Mouse (Mus musculus): ENCODE results near the gene Spin4. TPM values are rescaled to one million over a fixed set of nuclear protein-coding genes. Genes with fewer than 3 reads are reported as not detected.
A peak's percentile ranks its signal among the peaks of the same experiment; 100 is the strongest.

Spin4 gene
- total RNA-seq (2017): 0.55 TPM in 1 of 2 replicates, not detected in the other

- peak; percentile 88 for ATAC-seq (replicated peaks; ENCODE audit: low read depth, poor library complexity, severe bottlenecking)
These were observed at the start of gene Spin4 for GRCm38 (mm10) chrX:95026361-95026892. Gene Spin4 (minus strand): TSS chrX:95026682.

GRCm38 (mm10) chrX:95027907-95028306, 1.4 kb upstream of the Spin4 start:
- ATAC-seq (replicated peaks; ENCODE audit: low read depth, poor library complexity, severe bottlenecking): no peak

GRCm38 (mm10) chrX:95025779-95026360, 612 bp downstream of the Spin4 start:
- ATAC-seq (replicated peaks; ENCODE audit: low read depth, poor library complexity, severe bottlenecking): peak; percentile 43

- ATAC-seq (replicated peaks; ENCODE audit: low read depth, poor library complexity, severe bottlenecking): peak; percentile 71; the same call in 1 of the 2 replicates
These were observed 14.4 kb downstream of the Spin4 start for GRCm38 (mm10) chrX:95012033-95012432.

- ATAC-seq (replicated peaks; ENCODE audit: low read depth, poor library complexity, severe bottlenecking): no peak
These were observed 27.6 kb downstream of the Spin4 start for GRCm38 (mm10) chrX:94998845-94999244.

- ATAC-seq (replicated peaks; ENCODE audit: low read depth, poor library complexity, severe bottlenecking): no peak
These were observed 32.4 kb downstream of the Spin4 start for GRCm38 (mm10) chrX:94994113-94994512.

GRCm38 (mm10) chrX:94990903-94991302, 35.6 kb downstream of the Spin4 start:
- 0 out of 2 replicates have a peak, but pooled peaks have one; percentile 42 for ATAC-seq (replicated peaks; ENCODE audit: low read depth, poor library complexity, severe bottlenecking)

- peak; percentile 94 for ATAC-seq (replicated peaks; ENCODE audit: low read depth, poor library complexity, severe bottlenecking)
These were observed 36.2 kb downstream of the Spin4 start for GRCm38 (mm10) chrX:94990080-94990825.

Other genes starting within 250 kb of the Spin4 start
- gene Arhgef9, start 170.2 kb upstream of the Spin4 start, total RNA-seq (2017): 0.97 and 2.1 TPM in 2 replicates